Mouse (Mus musculus) neural tube, embryonic 14.5 days (tissue): ENCODE data around the gene Gm45062. TPM values are rescaled to one million over a fixed set of nuclear protein-coding genes. Genes with fewer than 3 reads are reported as not detected.
"Not testable (repeated sequence)": the region's sequence is repeated elsewhere in the genome, so short reads cannot be mapped to it uniquely, and the experiment has no call there.

Source experiments
- ATAC-seq: fragments of 200-750 bp; cut with Nextera tagmentation; 2 replicates; pipeline ENCODE4 v1.8.0; 2017; ENCODE audit warnings: low read depth, mild to moderate bottlenecking, moderate TSS enrichment, moderate library complexity
- H3K27ac ChIP-seq: fragments of 300-500 bp; sonication (generic); 2 replicates; pipeline ENCODE4 v1.5.1; 2014; ENCODE audit warnings: low read depth, mild to moderate bottlenecking, control low read depth, low read length, moderate library complexity, mixed read lengths
- H3K27me3 ChIP-seq: fragments of 300-500 bp; sonication (generic); 2 replicates; pipeline ENCODE4 v1.6.1; 2014; ENCODE audit warnings: low read length; ENCODE audit not compliant: control insufficient read depth, insufficient read depth
- H3K36me3 ChIP-seq: fragments of 300-500 bp; sonication (generic); 2 replicates; pipeline ENCODE4 v1.6.1; 2014; ENCODE audit warnings: low read length, mixed read lengths; ENCODE audit not compliant: control insufficient read depth, insufficient read depth
- H3K4me1 ChIP-seq: fragments of 300-500 bp; sonication (generic); 2 replicates; pipeline ENCODE4 v1.6.1; 2014; ENCODE audit warnings: low read length; ENCODE audit not compliant: control insufficient read depth, insufficient read depth
- H3K4me2 ChIP-seq: fragments of 300-500 bp; sonication (generic); 2 replicates; pipeline ENCODE4 v1.6.1; 2014; ENCODE audit warnings: mild to moderate bottlenecking, low read depth, low read length, control low read depth
- H3K4me3 ChIP-seq: fragments of 300-500 bp; sonication (generic); 2 replicates; pipeline ENCODE4 v1.5.1; 2014; ENCODE audit warnings: low read depth, low read length, control low read depth, mixed read lengths
- H3K9ac ChIP-seq: fragments of 300-500 bp; sonication (generic); replicated peaks from 2 replicates; pipeline ENCODE4 v1.6.1; 2014; ENCODE audit warnings: low read depth, mild to moderate bottlenecking, control low read depth, low read length, mixed read lengths
- H3K9me3 ChIP-seq: fragments of 300-500 bp; sonication (generic); 2 replicates; pipeline ENCODE4 v1.6.1; 2016; ENCODE audit warnings: low read length; ENCODE audit not compliant: control insufficient read depth
- WGBS: fragments of 180-500 bp; shearing (Covaris S2); extraction: QIAGEN DNeasy Blood & Tissue Kit; methylation state at CpG from one replicate; pipeline ENCODE4 v1.1.7; 2014; 5-methylcytosine and 5-hydroxymethylcytosine counted together
- polyA plus RNA-seq: library from polyadenylated mRNA; unstranded; fragments of >200 nt; fragmentation: Nextera tagmentation; extraction: Ambion mirVana; gene quantifications from 2 replicates; pipeline ENCODE4 v1.2.1, GENCODE M21; 2014

Gm45062 gene
- polyA plus RNA-seq, 1 experiment from 2014 or later, result 7.7 TPM

GRCm38 (mm10) chr6:8299066-8299863 lies 40.0 kb downstream of the Gm45062 start:
- no peak overlapping the region for H3K4me3 ChIP-seq
- WGBS, result 79% methylated on average over 6 of the region's 6 CpGs
- no peaks in the 10 kb centered on the region for H3K9me3 ChIP-seq
- no peak for ATAC-seq
- no peak overlapping the region for H3K4me2 ChIP-seq
- H3K4me1 ChIP-seq, result no peaks in the 10 kb centered on the region
- H3K27me3 ChIP-seq, result no peaks in the 10 kb centered on the region
- H3K9ac ChIP-seq, result no peak overlapping the region
- H3K27ac ChIP-seq, result no peak overlapping the region
- H3K36me3 ChIP-seq, result no peaks in the 10 kb centered on the region

DNA sequence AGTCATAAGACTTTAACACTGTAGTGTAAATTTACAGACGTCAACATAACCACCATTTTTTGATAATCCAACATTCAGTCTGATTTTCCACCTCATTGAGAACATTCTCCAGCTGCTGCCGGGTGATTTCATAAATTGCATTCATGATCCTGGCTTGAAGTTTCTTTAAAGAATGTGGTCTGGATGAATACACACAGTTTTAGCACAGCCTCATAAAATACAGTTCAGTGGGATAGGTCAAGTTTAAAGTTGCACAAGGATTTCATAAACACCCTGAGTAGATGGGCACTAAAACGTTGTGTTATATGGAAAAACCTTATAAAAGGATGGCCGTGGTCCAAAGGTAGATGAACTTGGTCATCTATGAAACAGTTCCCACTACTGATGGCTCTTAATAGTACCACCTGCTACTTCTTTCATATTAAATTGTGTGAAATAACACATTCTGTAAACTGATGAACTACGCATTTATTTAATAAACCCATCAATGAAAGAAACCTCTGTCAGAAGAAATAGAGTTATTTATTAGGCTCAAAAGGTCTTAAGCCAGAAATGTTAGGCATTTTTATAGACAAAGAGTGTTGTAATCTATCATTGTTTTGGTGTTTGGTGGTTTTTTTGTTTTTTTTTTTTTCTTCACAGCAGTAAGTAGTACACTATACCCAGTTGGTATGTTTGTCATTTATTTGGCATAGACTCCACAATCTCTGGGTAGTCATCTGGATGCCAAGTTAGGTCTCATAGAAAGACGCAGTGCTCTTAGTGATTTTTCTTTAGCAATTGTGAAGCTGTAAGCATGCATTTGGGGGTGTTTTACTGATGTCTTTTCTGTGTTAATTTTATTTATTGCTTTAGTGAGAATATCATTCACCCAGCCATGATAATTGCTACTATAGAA lies 48.9 kb downstream of the Gm45062 start:
- Histone ChIP-seq H3K4me3 (no peak overlapping the region), H3K9me3 (no peaks in the 10 kb centered on the region), H3K9ac (no peak overlapping the region), H3K27ac (no peak overlapping the region), H3K36me3 (no peaks in the 10 kb centered on the region), H3K27me3 (no peaks in the 10 kb centered on the region), H3K4me2 (no peak overlapping the region), H3K4me1 (no peaks in the 10 kb centered on the region)
- ATAC-seq, result peak; percentile 54
- WGBS, result 54% methylated on average over 6 of the region's 6 CpGs

DNA sequence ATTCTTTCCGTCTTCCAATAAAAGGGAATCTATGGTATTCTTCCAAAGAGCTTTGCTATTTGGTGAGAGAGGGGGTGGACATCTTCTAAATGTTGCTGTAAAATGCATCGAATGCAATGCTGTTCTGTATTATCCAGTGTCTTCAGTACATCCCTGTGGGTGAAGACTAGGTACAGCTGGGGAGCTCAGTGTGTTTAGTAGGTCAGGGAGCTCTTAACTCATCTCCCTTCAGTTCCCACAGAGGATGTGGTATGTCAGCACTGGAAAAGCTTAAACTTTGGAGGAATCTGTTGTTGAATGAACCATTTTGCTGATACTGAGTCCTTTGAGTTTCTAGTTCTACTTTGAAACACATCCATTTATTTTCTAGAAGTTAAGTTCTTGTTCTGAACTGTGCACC lies 53.3 kb downstream of the Gm45062 start:
- Histone ChIP-seq H3K4me2 (no peak overlapping the region), H3K9me3 (no peaks in the 10 kb centered on the region), H3K4me1 (no peaks in the 10 kb centered on the region), H3K36me3 (no peaks in the 10 kb centered on the region), H3K4me3 (no peak overlapping the region), H3K9ac (no peak overlapping the region), H3K27me3 (no peaks in the 10 kb centered on the region), H3K27ac (no peak overlapping the region)
- WGBS, result 89% methylated on average over 2 of the region's 2 CpGs
- ATAC-seq, result no peak

DNA sequence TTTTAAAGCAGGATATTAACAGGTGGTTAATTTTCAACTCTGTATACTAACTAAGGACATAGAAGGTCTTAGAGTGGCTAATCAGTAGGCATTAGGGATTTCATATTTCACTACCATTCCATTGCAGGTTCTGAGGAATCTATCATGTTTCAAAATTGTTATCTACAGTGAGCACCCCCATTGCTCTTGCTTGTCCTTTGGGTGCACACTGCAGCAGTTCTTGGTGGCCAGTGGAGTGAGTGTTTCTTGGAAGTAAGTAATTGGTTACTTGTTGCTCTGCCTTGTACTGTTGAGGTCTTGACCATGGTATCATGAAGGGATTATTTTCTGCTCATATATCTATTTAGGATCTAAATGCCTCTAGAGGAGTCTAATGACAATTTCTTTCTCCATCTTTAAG lies 57.0 kb downstream of the Gm45062 start:
- H3K9me3 ChIP-seq, result no peaks in the 10 kb centered on the region
- no peaks in the 10 kb centered on the region for H3K4me1 ChIP-seq
- H3K36me3 ChIP-seq, result no peaks in the 10 kb centered on the region
- no peak overlapping the region for H3K4me3 ChIP-seq
- H3K4me2 ChIP-seq, result no peak overlapping the region
- no peak for ATAC-seq
- no peak overlapping the region for H3K27ac ChIP-seq
- no peaks in the 10 kb centered on the region for H3K27me3 ChIP-seq
- H3K9ac ChIP-seq, result no peak overlapping the region

DNA sequence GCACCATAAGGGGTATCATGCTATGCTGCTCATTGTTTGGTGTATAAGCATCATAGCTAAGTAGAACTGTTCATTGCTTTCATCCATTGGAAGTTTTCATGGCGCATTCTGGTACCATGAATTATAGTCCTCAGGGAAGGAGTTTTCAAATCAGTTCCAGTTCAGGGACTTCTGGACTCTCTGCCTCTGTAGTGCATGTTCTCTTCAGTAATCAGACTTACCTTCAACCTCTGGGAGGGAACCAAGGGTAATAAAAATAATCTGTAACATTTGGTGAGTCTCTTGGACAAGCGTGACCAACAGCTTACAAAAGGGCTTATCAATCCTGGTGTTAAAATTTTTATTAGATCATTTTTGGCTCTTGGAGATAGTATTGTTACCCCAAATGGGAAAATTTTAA lies 60.3 kb downstream of the Gm45062 start:
- Histone ChIP-seq H3K36me3 (no peaks in the 10 kb centered on the region), H3K4me1 (no peaks in the 10 kb centered on the region), H3K27ac (no peak overlapping the region), H3K4me2 (no peak overlapping the region), H3K4me3 (no peak overlapping the region), H3K27me3 (no peaks in the 10 kb centered on the region), H3K9me3 (no peaks in the 10 kb centered on the region), H3K9ac (no peak overlapping the region)
- ATAC-seq, result no peak
- WGBS, result 96% methylated on average over 2 of the region's 2 CpGs

DNA sequence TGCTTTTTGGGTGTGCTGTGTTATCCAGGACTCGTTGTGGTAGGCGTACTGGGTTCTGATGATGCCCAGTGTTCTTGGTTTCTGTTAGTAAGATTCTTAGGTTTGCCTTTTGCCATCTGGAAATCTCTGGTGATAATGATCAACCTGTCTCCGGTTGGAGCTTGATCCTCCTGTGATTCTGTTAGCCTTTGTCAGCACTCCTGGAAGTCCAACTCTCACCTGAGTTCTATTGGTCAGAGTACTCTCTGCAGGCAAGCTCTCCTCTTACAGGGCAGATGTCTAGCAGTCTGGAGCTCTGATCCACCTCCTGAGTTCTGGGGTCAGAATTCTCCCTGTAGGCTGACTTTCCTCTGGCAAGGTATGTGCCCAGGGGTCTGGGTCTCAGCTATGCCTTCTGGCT lies 72.2 kb downstream of the Gm45062 start:
- H3K36me3 ChIP-seq, H3K9ac ChIP-seq, H3K4me3 ChIP-seq, H3K9me3 ChIP-seq, ATAC-seq, H3K27ac ChIP-seq, H3K4me2 ChIP-seq, H3K27me3 ChIP-seq, H3K4me1 ChIP-seq: not testable (repeated sequence)
- 97% methylated on average over 3 of the region's 3 CpGs for WGBS

- no peak for ATAC-seq
- no peak overlapping the region for H3K4me2 ChIP-seq
- WGBS, result 93% methylated on average over 1 of the region's 1 CpGs
- H3K27ac ChIP-seq, result no peak overlapping the region
- H3K9ac ChIP-seq, result no peak overlapping the region
- H3K27me3 ChIP-seq, result no peaks in the 10 kb centered on the region
- no peaks in the 10 kb centered on the region for H3K36me3 ChIP-seq
- H3K4me1 ChIP-seq, result no peaks in the 10 kb centered on the region
- H3K4me3 ChIP-seq, result no peak overlapping the region
- H3K9me3 ChIP-seq, result no peaks in the 10 kb centered on the region
Observed at GRCm38 (mm10) chr6:8333380-8333779, 74.1 kb downstream of the Gm45062 start.

DNA sequence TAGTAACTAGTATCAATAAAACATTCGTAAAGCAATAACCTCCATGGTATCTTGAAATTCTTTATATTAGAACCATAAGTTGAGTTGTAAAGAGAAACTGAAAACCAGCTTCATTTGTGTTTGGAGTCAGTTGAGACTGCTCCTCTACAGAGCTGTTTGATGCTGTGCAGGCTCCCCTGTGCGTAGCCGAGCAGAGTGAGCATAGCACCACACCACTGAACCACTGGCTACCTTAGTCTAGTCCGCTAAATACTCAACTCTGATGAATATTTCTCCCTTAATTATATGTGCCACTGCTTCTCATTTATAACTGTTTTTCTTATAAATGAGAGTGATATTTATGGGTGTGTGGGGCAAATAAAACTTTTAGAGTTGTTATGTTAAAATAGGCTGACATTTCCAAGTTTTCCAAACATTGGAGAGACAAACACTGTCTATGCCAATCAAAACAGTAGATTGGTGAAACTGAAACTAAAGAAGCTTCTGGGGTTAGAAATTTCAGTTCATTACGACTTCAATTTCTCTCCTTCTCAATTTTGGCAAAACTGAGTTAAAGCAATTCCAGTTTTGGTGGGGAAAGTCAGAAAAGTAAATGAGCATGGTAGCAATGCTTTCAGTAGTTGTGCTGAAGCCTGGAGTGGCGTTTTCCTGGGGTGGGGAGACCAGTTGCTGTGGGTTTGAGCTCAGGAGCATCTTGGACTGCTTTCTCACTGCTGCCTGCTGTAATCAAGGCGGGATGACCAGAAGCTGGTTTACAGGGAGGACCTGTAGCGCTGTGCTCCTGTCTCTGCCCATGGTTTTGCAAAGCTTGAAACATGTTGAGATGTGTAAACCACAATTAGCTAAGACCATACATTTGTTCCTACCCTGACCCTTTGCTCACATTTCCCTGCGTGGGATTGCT lies 77.5 kb downstream of the Gm45062 start:
- H3K27me3 ChIP-seq, result no peaks in the 10 kb centered on the region
- WGBS, result 88% methylated on average over 9 of the region's 9 CpGs
- no peak overlapping the region for H3K4me2 ChIP-seq
- H3K9me3 ChIP-seq, result no peaks in the 10 kb centered on the region
- no peak overlapping the region for H3K9ac ChIP-seq
- H3K36me3 ChIP-seq, result no peaks in the 10 kb centered on the region
- no peak overlapping the region for H3K4me3 ChIP-seq
- no peak overlapping the region for H3K27ac ChIP-seq
- ATAC-seq, result no peak
- H3K4me1 ChIP-seq, result no peaks in the 10 kb centered on the region
